In the genomic region with DNA sequence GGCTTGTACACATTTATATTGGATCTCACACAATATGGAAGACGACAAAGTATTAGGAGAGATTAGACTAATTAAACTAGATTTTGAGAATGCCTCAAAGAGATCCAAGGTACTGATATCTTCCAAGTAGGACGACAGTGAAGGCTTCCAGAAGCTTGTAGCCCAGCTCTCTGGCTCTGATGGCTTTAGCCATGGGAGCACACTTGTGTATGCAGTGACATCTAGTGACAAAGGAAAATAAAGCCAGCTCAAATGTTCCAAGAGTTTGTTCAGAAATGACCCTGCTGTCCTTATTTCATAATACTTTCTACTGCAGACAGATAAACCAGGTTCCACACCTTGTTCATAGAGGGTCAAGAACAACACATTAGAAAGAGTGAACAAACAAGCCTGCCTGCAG, we compare ENCODE assay signal across 9 mouse cellular contexts.
DNase-seq lines count a peak whose midpoint lies in the region; ATAC-seq and TF ChIP-seq lines count a peak whose summit lies in the region.
"Had no signal": no experiment of that assay in that cellular context is flagged by ENCODE, and none has a peak within 500 bp of the region (broad histone marks: within the 10 kb centered on the region; RNA-seq: fewer than 3 reads in every experiment).

No protein-coding gene starts in this region.

- no peak for TF ChIP-seq EP300 in heart, postnatal 0 days (IDR thresholded peaks at IDR 0.05; ENCODE audit: low read depth)
- no peak for TF ChIP-seq EP300 in stomach, postnatal 0 days (optimal IDR thresholded peaks at IDR 0.05)

- intact Hi-C loops in left cerebral cortex, postnatal 14 days (cut with DNase I): loop anchor here (2.0 to 10.0 kb wide), 4 partner anchors 210 to 814 kb away; partner anchors contain the start of gene Jag1

- H3K9ac ChIP-seq in heart, postnatal 0 days (replicated peaks; ENCODE audit: low read depth, low read length): no peak overlapping the region
- no peak overlapping the region for H3K9ac ChIP-seq in stomach, postnatal 0 days (ENCODE audit: low read length)

- no peaks in the 10 kb centered on the region for H3K9me3 ChIP-seq in heart, postnatal 0 days (replicated peaks; ENCODE audit: control insufficient read depth, low read length)
- H3K9me3 ChIP-seq in stomach, postnatal 0 days (ENCODE audit: control insufficient read depth, low read length): no peaks in the 10 kb centered on the region

- ATAC-seq in frontal cortex, adult (ENCODE audit: low TSS enrichment): peak; percentile 95
- 0 out of 2 replicates have a peak, but pooled peaks have one; percentile 30 for ATAC-seq in heart, postnatal 0 days (ENCODE audit: insufficient read depth, low read depth)
- 0 out of 2 replicates have a peak, but pooled peaks have one; percentile 61 for ATAC-seq in stomach, postnatal 0 days (ENCODE audit: low FRiP score, low TSS enrichment)

- no peak overlapping the region for H3K4me3 ChIP-seq in heart, postnatal 0 days (ENCODE audit: low read depth, low read length)
- no peak overlapping the region for H3K4me3 ChIP-seq in stomach, postnatal 0 days (ENCODE audit: low read depth, low read length)

- TF ChIP-seq CTCF in heart, postnatal 0 days (IDR thresholded peaks at IDR 0.05; ENCODE audit: low read depth): peak; percentile 78
- TF ChIP-seq CTCF in stomach, postnatal 0 days (IDR thresholded peaks at IDR 0.05; ENCODE audit: low read depth): peak; percentile 89

- no peak overlapping the region for H3K4me2 ChIP-seq in heart, postnatal 0 days (ENCODE audit: low read depth, low read length)
- H3K4me2 ChIP-seq in stomach, postnatal 0 days (replicated peaks; ENCODE audit: low read depth): no peak overlapping the region

- WGBS in heart, postnatal 0 days: 2% methylated on average over 2 of the region's 2 CpGs
- 3% methylated on average over 2 of the region's 2 CpGs for WGBS in stomach, postnatal 0 days

- H3K36me3 ChIP-seq in heart, postnatal 0 days (replicated peaks; ENCODE audit: control insufficient read depth, insufficient read depth, low read length): no peaks in the 10 kb centered on the region
- no peaks in the 10 kb centered on the region for H3K36me3 ChIP-seq in stomach, postnatal 0 days (ENCODE audit: control insufficient read depth, insufficient read depth, low read length)

- no peaks in the 10 kb centered on the region for H3K4me1 ChIP-seq in heart, postnatal 0 days (ENCODE audit: control insufficient read depth, insufficient read depth)
- H3K4me1 ChIP-seq in stomach, postnatal 0 days (replicated peaks; ENCODE audit: control insufficient read depth, insufficient read depth): no peaks in the 10 kb centered on the region

- no peak for DNase-seq in frontal cortex, postnatal 25 days (ENCODE audit: low spot score in 2 of 2)
- DNase-seq in right cerebral cortex, postnatal 10 days (ENCODE audit: low spot score in 2 of 2): peak; percentile 49 to 53
- no peak for DNase-seq in right cerebral cortex, postnatal 14 days
- peak; percentile 73 for DNase-seq in heart, postnatal 0 days (ENCODE audit: low spot score)
- peak; percentile 43 to 44 for DNase-seq in left cerebral cortex, postnatal 14 days (ENCODE audit: low spot score in 2 of 2)
- no peak for DNase-seq in stomach, postnatal 0 days (ENCODE audit: low spot score)
- DNase-seq in thymus, adult 18-20 months: no peak

- no peak overlapping the region for H3K27ac ChIP-seq in heart, postnatal 0 days (ENCODE audit: low read depth)
- no peak overlapping the region for H3K27ac ChIP-seq in stomach, postnatal 0 days (replicated peaks)
- H3K27ac ChIP-seq: macrophage had no signal

- no peaks in the 10 kb centered on the region for H3K27me3 ChIP-seq in heart, postnatal 0 days (ENCODE audit: control insufficient read depth, insufficient read depth, low read length)
- no peaks in the 10 kb centered on the region for H3K27me3 ChIP-seq in stomach, postnatal 0 days (ENCODE audit: control insufficient read depth, insufficient read depth, low read length)

Comparison
In these comparisons a context has a peak if more than half of its experiments do, and no peak if none do; other contexts are left out.
1. DNase-seq: peak in right cerebral cortex, postnatal 10 days (2 of 2), heart, postnatal 0 days (single experiment) and left cerebral cortex, postnatal 14 days (2 of 2); none in frontal cortex, postnatal 25 days (0 of 2), right cerebral cortex, postnatal 14 days (single experiment), stomach, postnatal 0 days (single experiment) and thymus, adult 18-20 months (0 of 2).
2. ATAC-seq: peak in every context shown above with its lines; median percentile 95 in frontal cortex, adult; 61 in stomach, postnatal 0 days; 30 in heart, postnatal 0 days.